Mouse (Mus musculus): Measurements from ENCODE around the gene Sdccag8. TPM values are rescaled to one million over a fixed set of nuclear protein-coding genes. Genes with fewer than 3 reads are reported as not detected.

Sdccag8 gene
- polyA plus RNA-seq, 1 experiment from 2014 or later = 14.4 TPM

- Histone ChIP-seq H3K4me3 (no peak overlapping the region), H3K4me2 (no peak overlapping the region), H3K27ac (no peak overlapping the region), H3K9me3 (no peaks in the 10 kb centered on the region), H3K4me1 (peaks cover 9% of the 10 kb centered on the region; the same call in 1 of the 2 replicates), H3K9ac (no peak overlapping the region), H3K36me3 (no peaks in the 10 kb centered on the region), H3K27me3 (no peaks in the 10 kb centered on the region)
- ATAC-seq (ENCODE audit: borderline replicate concordance, extremely low read depth, low FRiP score, low TSS enrichment) = no peak
- WGBS = 75% methylated on average over 3 of the region's 3 CpGs
Observed at GRCm38 (mm10) chr1:177007405-177007804, 192.9 kb downstream of the Sdccag8 start.

DNA sequence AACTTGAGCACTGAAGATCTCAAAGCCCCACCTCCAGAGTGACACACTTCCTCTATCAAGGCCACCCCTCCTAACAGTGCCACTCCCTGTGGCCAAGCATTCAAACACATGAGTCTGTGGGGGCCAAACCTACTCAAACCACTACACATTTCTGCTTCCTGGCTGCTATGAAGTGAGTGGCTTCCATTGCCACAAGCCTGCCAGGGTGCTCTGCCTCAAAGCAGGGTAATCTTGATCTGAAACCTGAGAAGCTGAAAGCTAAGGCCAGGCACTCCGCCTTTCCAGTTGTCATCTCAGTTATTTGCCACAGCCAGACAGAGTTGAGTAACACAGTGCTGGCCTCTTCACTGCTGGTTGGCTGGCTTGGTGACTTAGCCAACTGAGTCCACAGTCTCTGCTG lies 194.3 kb downstream of the Sdccag8 start:
- H3K36me3 ChIP-seq = no peaks in the 10 kb centered on the region
- 59% methylated on average over 1 of the region's 1 CpGs for WGBS
- H3K9me3 ChIP-seq = no peaks in the 10 kb centered on the region
- no peak overlapping the region for H3K4me3 ChIP-seq
- peaks cover 9% of the 10 kb centered on the region; the same call in 1 of the 2 replicates for H3K4me1 ChIP-seq
- H3K4me2 ChIP-seq = no peak overlapping the region
- peak; percentile 60; the same call in 1 of the 2 replicates for ATAC-seq (ENCODE audit: borderline replicate concordance, extremely low read depth, low FRiP score, low TSS enrichment)
- H3K27me3 ChIP-seq = no peaks in the 10 kb centered on the region
- H3K9ac ChIP-seq = no peak overlapping the region
- H3K27ac ChIP-seq = no peak overlapping the region

DNA sequence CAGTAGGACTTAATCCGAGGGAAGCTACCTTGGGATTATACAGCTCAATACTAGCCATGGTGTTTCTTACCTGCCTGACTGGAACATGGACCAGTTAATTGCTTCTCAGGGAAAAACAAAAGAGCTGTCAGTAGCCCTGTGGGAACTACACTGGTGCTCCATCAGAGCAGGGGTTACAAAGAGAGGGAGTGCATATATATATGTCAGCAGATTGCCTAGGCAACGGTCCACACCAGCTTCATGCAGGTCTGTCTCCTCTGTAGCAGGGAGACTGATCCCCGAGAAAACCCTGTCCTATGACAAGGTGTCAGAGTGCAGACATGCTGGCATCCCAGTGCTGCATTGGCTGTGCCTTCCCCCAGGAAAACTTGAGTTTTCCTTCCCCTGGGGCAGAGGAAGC lies 195.6 kb downstream of the Sdccag8 start:
- Histone ChIP-seq H3K36me3 (no peaks in the 10 kb centered on the region), H3K4me2 (no peak overlapping the region), H3K9me3 (no peaks in the 10 kb centered on the region), H3K27me3 (no peaks in the 10 kb centered on the region), H3K4me1 (peaks cover 20% of the 10 kb centered on the region), H3K27ac (no peak overlapping the region), H3K4me3 (no peak overlapping the region), H3K9ac (no peak overlapping the region)
- 58% methylated on average over 3 of the region's 3 CpGs for WGBS
- no peak for ATAC-seq (ENCODE audit: borderline replicate concordance, extremely low read depth, low FRiP score, low TSS enrichment)

- H3K27me3 ChIP-seq = no peaks in the 10 kb centered on the region
- no peak overlapping the region for H3K4me3 ChIP-seq
- no peaks in the 10 kb centered on the region for H3K9me3 ChIP-seq
- H3K4me2 ChIP-seq = no peak overlapping the region
- peaks cover 21% of the 10 kb centered on the region for H3K4me1 ChIP-seq
- ATAC-seq (ENCODE audit: borderline replicate concordance, extremely low read depth, low FRiP score, low TSS enrichment) = no peak
- 73% methylated on average over 6 of the region's 6 CpGs for WGBS
- H3K27ac ChIP-seq = no peak overlapping the region
- H3K9ac ChIP-seq = no peak overlapping the region
- no peaks in the 10 kb centered on the region for H3K36me3 ChIP-seq
Observed at GRCm38 (mm10) chr1:177010607-177011302, 196.3 kb downstream of the Sdccag8 start.

GRCm38 (mm10) chr1:177011688-177012087 lies 197.2 kb downstream of the Sdccag8 start:
- Histone ChIP-seq H3K4me2 (no peak overlapping the region), H3K27me3 (no peaks in the 10 kb centered on the region), H3K9ac (no peak overlapping the region), H3K36me3 (no peaks in the 10 kb centered on the region), H3K9me3 (no peaks in the 10 kb centered on the region), H3K27ac (no peak overlapping the region), H3K4me3 (no peak overlapping the region), H3K4me1 (peaks cover 21% of the 10 kb centered on the region)
- WGBS = 77% methylated on average over 13 of the region's 13 CpGs
- no peak for ATAC-seq (ENCODE audit: borderline replicate concordance, extremely low read depth, low FRiP score, low TSS enrichment)

DNA sequence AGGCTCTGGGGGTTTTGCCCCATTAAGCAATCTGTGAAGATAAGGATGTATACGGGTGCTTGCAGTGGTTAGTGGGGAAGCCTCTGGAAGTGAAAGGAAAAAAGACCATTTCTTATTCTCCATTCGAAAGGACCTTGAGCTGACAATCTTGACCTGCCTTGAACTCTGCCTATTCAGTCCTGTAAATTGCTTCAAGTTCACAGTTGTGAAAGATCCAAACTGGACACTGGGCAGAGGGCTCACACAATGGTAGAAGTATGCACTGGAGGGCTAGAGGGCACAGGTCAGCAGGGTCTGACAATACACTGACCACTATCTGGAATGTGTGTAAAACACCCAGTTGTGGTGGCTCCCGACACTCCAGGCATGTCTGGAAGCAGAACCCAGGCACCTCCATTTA lies 198.3 kb downstream of the Sdccag8 start:
- Histone ChIP-seq H3K4me1 (peaks cover 21% of the 10 kb centered on the region), H3K9ac (no peak overlapping the region), H3K4me2 (no peak overlapping the region), H3K27me3 (no peaks in the 10 kb centered on the region), H3K36me3 (no peaks in the 10 kb centered on the region), H3K4me3 (no peak overlapping the region), H3K9me3 (no peaks in the 10 kb centered on the region), H3K27ac (no peak overlapping the region)
- 80% methylated on average over 3 of the region's 3 CpGs for WGBS
- no peak for ATAC-seq (ENCODE audit: borderline replicate concordance, extremely low read depth, low FRiP score, low TSS enrichment)

- no peak for ATAC-seq (ENCODE audit: borderline replicate concordance, extremely low read depth, low FRiP score, low TSS enrichment)
- H3K9ac ChIP-seq = no peak overlapping the region
- H3K4me1 ChIP-seq = peaks cover 21% of the 10 kb centered on the region
- 85% methylated on average over 1 of the region's 1 CpGs for WGBS
- H3K36me3 ChIP-seq = no peaks in the 10 kb centered on the region
- H3K27ac ChIP-seq = no peak overlapping the region
- H3K9me3 ChIP-seq = no peaks in the 10 kb centered on the region
- no peak overlapping the region for H3K4me2 ChIP-seq
- no peaks in the 10 kb centered on the region for H3K27me3 ChIP-seq
- H3K4me3 ChIP-seq = no peak overlapping the region
Observed at GRCm38 (mm10) chr1:177013313-177013712, 198.9 kb downstream of the Sdccag8 start.

- Histone ChIP-seq H3K4me1 (peaks cover 19% of the 10 kb centered on the region), H3K36me3 (no peaks in the 10 kb centered on the region), H3K9ac (no peak overlapping the region), H3K9me3 (no peaks in the 10 kb centered on the region), H3K27me3 (no peaks in the 10 kb centered on the region), H3K4me3 (no peak overlapping the region), H3K27ac (0 out of 2 replicates have a peak overlapping the region, but pooled peaks have one; percentile 16), H3K4me2 (no peak overlapping the region)
- 62% methylated on average over 3 of the region's 3 CpGs for WGBS
- ATAC-seq (ENCODE audit: borderline replicate concordance, extremely low read depth, low FRiP score, low TSS enrichment) = no peak
Observed at GRCm38 (mm10) chr1:177013776-177014175, 199.3 kb downstream of the Sdccag8 start.

GRCm38 (mm10) chr1:177014346-177014745 lies 199.9 kb downstream of the Sdccag8 start:
- H3K36me3 ChIP-seq = no peaks in the 10 kb centered on the region
- WGBS = 31% methylated on average over 2 of the region's 2 CpGs
- H3K27me3 ChIP-seq = no peaks in the 10 kb centered on the region
- peaks cover 16% of the 10 kb centered on the region for H3K4me1 ChIP-seq
- H3K4me2 ChIP-seq = no peak overlapping the region
- no peaks in the 10 kb centered on the region for H3K9me3 ChIP-seq
- ATAC-seq (ENCODE audit: borderline replicate concordance, extremely low read depth, low FRiP score, low TSS enrichment) = peak; percentile 40; the same call in 1 of the 2 replicates
- H3K9ac ChIP-seq = no peak overlapping the region
- H3K27ac ChIP-seq = peak overlapping the region; percentile 48
- H3K4me3 ChIP-seq = no peak overlapping the region

DNA sequence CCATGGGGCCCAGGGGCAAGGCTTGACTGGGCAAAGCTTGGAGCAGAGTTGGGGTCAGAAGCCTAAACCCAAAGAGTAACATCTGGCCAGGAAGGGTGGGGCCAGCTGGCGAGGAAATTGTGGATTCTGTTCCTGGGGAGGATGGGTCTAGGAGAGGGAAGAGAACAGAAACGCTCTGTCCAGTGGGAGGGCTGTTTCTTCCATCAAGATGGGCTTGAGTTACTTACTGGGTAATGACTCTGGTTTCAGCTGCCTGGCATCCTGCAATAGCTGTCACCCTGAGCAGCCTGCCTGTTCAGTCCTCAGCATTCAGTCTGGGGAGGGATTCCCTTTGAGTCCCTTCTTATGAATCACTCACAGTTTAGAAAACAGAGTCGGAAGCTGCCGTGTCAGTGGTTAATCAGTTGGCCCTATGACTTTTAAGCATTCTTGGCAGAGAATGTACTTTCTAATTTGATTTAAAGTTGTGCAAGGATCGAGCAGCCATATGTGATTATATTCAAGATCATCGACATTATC lies 200.5 kb downstream of the Sdccag8 start:
- Histone ChIP-seq H3K9me3 (no peaks in the 10 kb centered on the region), H3K4me1 (peaks cover 12% of the 10 kb centered on the region)

DNA sequence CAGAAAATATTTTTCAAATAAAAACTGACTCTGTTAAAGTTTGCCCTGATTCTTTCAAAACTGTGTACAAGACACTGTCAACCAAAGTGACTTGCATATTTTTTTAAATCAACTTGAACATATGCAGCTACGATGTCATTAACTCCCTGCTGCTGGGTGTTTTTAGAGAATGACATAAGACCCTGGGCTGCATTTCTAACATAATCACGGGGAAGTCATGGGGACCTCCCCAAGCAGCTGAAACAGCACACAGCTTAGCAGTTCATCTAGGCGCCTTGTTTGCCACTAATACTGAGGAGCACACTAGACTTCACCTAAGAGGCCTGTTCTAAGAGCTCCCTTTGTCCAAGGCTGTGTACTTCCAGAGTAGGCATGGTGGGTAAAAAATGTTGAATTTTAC lies 201.5 kb downstream of the Sdccag8 start:
- no peak for ATAC-seq (ENCODE audit: borderline replicate concordance, extremely low read depth, low FRiP score, low TSS enrichment)
- Histone ChIP-seq H3K4me3 (no peak overlapping the region), H3K27me3 (no peaks in the 10 kb centered on the region), H3K27ac (no peak overlapping the region), H3K9ac (no peak overlapping the region), H3K4me2 (no peak overlapping the region), H3K4me1 (peaks cover 12% of the 10 kb centered on the region), H3K9me3 (no peaks in the 10 kb centered on the region), H3K36me3 (no peaks in the 10 kb centered on the region)
- 46% methylated on average over 3 of the region's 3 CpGs for WGBS

More for the DNA sequence above, 200.5 kb downstream of the Sdccag8 start:
- peak; percentile 64; the same call in 1 of the 2 replicates for ATAC-seq (ENCODE audit: borderline replicate concordance, extremely low read depth, low FRiP score, low TSS enrichment)
- H3K27ac ChIP-seq = peak overlapping the region; percentile 48
- H3K4me3 ChIP-seq = no peak overlapping the region
- H3K27me3 ChIP-seq = no peaks in the 10 kb centered on the region
- no peaks in the 10 kb centered on the region for H3K36me3 ChIP-seq
- 40% methylated on average over 6 of the region's 6 CpGs for WGBS
- H3K9ac ChIP-seq = no peak overlapping the region
- no peak overlapping the region for H3K4me2 ChIP-seq

GRCm38 (mm10) chr1:177016729-177017128 lies 202.3 kb downstream of the Sdccag8 start:
- Histone ChIP-seq H3K27ac (no peak overlapping the region), H3K9ac (no peak overlapping the region), H3K9me3 (no peaks in the 10 kb centered on the region), H3K4me1 (peaks cover 12% of the 10 kb centered on the region), H3K4me3 (no peak overlapping the region), H3K27me3 (no peaks in the 10 kb centered on the region), H3K36me3 (no peaks in the 10 kb centered on the region), H3K4me2 (no peak overlapping the region)
- 74% methylated on average over 2 of the region's 2 CpGs for WGBS
- ATAC-seq (ENCODE audit: borderline replicate concordance, extremely low read depth, low FRiP score, low TSS enrichment) = no peak

Data from lung, embryonic 15.5 days (tissue).